Mouse (Mus musculus) heart, adult 8-10 months (tissue): ENCODE data around the gene Thap8. TPM values are rescaled to one million over a fixed set of nuclear protein-coding genes. Genes with fewer than 3 reads are reported as not detected.

ENCODE experiments used
- DNase-seq: peaks from one replicate; pipeline ENCODE4 v3.0.0; 2022; ENCODE audit warnings: low spot score
- total RNA-seq, 4 experiments: library from RNA; stranded (reverse); gene quantifications; 2 replicates each; pipeline ENCODE4 v1.2.4; 2022

Thap8 gene
- total RNA-seq, 4 experiments from 2014 or later = 0.44 TPM; not detected in 3

DNA sequence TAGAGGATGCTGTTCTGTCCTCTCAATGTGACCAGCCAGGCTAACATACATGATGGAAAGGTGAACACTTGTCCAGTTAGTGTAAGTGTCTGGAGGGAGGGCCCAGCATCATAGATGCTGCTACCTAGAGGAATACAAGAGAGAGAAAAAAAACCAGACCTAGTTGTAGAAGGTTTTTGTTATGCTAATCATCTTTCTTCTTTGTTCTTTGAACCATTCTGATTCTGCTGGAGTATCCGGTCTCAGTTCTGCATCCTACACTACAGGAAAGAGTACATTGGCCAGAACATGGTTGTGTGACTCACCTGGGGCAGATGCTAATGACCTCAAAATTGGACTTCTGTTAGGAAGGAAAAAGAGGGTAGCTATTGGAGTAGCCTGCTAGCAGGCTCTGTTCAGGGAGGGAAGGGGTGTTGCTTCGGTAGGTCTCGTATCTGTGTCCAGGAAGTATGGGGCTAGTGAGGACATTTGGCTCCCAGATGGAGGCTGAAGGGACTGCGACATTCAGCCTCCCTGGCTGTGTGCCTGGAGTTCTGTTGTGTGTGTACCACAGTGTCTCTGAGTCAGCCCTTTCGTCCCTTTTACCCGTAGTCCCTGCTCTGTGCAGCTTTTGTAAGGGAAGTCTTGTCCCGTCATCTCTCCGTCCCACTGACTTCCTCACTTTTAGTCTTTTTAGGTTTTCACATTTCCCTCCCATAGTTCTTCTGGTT, 7.0 kb downstream of the Thap8 start:
- DNase-seq = no peak

DNA sequence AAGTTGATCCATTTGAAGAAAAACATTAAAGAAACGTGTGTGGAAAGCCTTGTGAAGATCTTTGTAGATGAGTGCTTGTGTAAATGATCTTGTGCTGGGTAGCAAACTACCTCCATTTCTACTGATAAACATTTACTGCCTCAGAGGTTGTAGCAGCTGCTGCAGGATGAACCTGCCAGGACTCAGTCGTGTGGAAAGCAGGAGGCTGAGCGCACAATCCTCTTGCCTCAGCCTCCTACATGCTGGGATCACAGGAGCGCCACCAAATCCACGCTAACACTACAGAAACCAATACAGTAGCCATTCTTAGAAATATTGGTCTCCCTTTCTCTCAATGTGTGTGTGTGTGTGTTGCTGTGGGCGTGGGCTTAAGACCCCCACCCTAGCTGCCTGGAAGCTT, 8.2 kb downstream of the Thap8 start:
- no peak for DNase-seq

DNA sequence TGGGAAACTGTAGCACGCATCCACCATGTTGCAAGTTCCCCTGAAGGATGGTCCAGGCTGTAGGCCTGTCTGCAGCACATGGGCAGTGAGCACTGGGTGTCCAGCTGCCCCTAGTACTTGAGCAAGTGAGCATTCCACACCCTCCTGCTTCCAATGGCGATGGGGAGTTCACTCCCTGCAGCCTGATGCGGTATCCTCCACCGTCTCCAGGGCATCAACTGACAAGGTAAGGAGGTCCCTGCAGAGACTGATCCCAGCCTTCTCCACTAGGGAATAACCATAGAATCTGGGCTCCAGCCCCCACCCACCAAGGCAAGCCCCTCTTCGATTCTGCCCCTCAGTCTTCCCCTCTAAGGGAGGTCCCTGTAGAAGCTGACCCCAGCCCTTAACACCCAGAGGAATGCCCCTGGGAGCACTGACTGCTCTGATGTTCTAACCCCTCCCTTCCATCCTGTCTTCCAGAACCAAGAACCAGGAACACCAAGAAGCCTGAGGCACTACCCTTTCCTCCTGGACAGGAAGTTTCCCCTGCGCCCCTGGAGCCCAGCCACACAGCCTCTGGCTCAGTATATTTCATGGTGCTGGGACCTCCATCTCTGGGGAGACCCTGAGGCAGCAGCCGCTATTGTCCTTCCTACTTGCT, 9.3 kb downstream of the Thap8 start:
- DNase-seq = no peak

DNA sequence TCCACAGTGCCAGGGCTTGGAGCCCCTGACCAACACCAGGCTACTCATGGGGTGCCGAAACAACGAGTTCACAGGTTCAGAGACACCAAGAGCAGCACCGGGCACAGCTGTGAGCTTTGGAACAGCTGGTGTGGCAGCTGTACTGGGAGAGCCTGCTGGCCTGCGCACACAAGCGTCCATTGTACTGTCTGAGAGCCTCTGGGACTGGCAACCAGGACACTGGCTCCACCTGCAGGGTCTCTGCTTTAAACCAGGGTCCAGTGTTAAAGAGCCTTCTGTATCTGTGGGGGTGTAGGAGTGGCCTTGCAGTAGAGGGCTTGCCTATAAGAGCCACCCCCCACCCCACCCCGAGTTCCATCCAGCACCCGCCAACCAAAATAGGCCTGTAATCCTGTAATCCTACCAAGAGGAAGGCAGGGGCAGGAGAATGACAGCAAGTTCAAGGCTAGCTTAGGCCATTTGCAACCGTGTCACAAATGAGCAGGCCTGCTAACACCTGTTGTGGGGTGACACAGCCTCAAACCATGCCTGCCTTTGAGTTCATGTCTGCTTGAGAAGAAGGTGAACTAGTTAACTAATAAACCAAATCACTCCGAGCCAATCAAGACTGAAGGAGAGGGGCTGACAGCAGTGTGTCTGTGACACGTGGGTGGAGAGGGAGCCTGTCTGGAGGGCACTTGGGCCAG, 10.0 kb downstream of the Thap8 start:
- no peak for DNase-seq

DNA sequence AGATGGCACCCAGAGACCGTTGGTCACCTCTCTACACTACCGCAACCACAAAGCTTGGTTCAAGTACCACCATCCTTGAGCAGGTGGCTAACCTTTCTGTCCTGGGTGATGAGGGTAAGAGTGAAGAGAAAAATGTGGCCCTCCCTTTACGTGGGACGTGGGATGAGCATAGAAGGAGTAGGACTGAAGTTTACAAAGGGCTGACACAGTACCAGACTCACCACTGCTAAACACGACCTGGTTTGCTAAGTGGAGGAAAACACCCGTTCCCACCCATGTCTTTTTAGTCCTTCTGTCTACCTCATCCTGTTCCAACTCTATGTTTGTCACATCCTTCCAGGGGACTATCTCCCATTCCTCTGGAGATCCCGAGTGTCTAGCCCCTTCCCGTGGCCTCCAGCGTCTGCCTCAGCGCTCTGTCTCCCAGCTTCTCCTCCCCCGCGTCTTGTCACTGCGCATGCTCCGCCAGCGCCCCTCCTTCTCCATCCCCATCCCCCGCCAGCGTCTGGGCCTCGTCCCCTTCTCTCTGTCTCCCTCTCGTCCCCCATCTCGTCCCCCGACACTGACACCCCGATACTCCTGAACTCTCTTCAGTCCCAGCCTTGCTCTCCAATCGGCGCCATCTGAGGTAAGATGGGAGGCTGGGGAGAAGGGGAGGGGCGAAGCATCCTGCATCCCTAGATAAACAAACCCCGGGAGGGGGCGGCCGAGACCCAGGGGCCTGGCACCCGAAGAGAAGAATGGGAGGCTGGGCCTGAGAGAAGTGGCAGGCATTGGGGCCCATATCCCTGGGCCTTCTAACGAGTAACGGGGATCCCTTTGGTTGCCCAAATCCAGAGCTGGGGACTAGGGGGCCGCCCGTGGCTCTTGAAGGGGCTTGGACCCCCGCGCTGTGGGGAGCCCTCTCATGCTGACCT, 11.6 kb downstream of the Thap8 start, which contains the start of gene Clip3:
Gene Clip3, plus strand, starts transcription at position 514 of the 917 bp plus-strand sequence.
- peak; percentile 60 for DNase-seq

DNA sequence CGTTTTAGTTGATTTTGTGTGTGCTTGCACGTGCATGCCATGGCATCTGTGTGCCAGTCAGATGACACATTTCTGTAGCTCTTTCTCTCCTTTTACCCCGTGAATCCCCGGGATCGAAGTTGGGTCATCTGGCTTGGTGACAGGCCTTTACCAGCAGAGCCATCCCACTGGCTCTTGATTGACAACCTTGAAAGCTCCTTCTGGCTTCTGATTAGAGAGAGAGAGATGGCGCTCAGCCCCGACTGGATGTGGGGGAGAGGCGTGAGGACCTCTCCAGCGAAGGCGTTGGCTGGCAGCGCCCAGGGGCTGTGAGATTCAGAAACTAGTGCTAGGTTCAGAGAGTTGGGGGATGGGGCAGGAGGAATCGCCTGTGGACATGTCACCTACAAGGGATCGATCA, 13.9 kb downstream of the Thap8 start:
- DNase-seq = no peak

DNA sequence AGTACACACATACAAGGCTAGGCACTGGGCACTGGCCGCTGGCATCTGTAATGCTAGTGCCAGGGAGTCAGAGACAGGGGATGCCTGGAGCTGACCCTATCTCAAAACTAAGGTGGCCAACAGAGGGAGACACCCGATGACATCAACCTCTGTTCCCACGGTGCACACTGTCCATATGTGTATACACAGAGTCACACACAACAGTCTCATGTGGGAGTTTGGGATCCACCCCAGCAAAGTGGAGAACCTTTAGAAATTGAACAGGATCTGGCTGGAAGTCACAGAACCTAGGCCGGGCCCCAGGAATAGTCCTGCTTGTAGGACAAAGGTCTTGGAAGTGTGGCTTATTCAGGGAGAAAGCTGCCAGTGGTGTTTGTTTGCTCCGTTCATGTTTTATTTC, 14.4 kb downstream of the Thap8 start:
- DNase-seq = no peak

DNA sequence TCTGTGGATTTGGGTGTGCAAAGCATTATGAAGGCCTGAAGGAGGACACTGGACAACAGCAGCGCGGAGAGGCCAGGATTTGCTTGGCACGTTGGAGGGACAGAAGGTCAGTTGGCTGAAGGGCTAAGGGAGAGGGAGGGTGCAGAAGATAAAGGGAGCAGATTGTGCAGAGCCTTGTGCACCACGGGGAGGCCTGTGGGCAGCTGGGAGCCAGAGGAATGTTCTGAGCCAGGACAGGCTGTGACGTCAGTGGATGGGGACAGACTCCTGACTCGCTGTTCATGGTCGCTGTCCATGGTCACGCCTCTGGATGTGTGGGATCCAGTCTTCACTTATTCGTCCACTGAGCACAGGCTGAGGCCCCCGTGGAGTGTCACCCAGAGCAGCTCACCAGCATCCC, 15.2 kb downstream of the Thap8 start:
- peak; percentile 43 for DNase-seq

DNA sequence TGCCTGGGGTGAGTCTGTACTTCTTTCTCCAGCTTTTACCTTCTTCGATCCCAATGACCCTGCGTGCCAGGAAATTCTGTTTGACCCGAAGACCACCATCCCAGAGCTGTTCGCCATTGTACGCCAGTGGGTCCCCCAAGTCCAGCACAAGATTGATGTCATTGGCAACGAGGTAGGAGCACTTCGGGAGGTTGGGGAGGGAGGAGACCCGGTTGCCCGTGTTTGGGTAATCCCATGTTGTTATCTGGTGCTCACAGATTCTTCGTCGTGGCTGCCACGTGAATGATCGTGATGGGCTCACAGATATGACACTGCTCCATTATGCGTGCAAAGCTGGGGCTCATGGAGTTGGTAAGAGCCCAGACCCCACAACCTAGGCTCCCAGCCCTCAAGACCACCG, 16.9 kb downstream of the Thap8 start:
- no peak for DNase-seq

DNA sequence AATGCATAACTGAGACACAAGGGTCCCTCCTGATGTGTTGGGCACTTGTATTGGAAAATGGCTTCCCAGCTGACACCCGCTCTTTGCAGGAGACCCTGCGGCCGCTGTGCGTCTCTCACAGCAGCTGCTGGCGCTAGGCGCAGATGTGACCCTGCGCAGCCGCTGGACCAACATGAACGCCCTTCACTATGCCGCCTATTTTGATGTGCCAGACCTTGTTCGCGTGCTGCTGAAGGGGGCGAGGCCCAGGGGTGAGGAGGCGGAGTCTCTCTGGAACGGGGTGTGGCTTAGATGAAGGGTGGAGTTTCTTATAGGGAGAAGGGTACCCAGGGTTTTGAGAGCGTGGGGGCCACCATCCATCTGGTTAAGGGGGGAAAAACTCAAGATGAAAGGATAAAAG, 17.4 kb downstream of the Thap8 start:
- no peak for DNase-seq

DNA sequence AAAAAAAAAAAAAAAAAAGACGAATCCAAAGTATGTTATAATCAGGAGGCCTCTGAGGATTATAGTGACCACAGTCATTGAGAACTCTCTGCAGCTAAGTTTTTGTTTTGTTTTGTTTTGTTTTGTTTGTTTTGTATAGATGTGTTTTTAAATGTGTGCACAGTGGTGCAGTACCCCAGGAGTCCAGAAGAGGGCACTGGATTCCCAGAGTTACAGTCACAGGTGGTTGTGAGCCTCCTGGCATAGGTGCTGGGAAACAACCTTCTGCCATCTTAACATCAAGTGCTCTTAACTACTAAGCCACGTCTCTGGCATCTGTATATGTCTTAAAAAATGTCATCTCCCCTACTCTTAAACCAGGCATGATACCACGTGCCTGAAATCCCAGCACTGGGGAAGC, 21.0 kb downstream of the Thap8 start:
- no peak for DNase-seq

DNA sequence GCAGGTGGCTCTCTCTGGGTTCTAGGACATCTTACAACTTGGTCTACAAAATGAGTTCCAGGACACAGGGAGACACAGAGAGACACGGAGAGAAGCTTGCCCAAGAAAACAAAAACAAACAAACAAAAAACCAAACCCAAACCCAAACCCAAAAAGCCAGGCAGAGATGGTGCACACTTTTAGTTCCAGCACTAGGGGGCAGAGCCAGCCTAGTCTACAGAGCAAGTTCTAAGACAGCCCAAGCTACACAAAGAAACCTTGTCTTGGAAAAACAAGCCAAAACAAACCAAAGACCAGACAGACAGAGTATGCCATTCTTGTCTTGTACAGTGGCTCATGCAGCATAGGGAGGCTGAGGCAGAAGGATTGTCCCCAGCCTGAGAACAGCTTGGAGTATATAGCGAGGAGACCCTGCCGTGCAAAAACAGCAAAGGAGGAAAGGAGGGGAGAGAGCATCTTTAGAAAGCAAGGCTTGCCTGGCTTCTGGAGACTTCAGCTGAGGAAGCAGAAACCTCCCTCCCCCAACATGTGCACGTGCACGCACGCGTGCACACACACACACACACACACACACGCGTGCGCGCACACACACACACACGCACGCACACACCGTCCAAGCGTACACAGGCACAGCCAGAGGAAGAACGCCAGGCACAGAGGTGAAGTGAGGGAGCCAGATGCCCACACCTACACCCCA, 26.3 kb downstream of the Thap8 start:
- no peak for DNase-seq

DNA sequence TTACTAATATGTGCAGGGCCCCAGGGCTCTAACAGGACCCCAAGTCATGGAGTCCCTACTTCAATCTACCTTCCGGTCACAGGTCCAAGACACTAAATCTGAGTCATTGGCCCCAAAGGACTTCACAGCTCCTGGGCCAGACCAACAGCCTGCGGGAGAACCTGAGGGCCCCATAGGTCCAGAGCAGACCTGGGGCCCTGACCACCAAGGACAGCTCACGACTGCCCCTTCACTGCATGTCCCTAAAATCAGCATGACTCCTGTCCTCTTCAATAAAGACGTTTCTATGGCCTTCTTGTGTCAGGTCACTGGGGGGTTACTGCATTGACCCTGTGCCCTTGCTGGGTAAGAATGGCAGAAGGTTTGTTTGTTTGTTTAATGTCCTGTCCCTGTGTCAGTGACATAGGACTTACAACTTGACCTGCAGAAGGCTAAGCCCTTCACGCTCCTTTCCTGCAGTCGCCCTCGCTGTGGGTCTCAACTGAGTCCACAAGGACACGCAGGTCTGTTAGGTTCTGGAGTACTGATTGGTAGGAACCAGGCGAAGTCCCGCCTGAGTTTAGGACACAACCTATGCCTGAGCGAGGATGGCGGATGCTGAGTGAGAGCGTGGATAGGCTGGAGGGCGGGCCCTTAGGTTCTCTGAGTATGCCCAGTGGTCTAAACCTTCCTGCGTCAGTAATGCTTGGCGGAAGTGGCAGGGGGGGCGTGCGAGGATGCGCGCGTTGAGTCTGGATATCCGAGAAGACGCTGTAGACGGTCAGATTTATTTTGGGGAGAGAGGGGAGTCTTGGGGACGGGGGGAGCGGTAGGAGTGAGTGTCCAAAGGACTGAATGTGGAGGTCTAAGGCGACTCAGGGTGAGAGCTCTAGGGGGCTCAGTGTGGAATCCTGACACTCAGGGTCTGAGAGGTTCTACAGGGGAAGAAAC, 28.4 kb downstream of the Thap8 start, which contains the start of gene Alkbh6:
Gene Alkbh6, plus strand, starts transcription at position 642 of the 930 bp plus-strand sequence.
- peak; percentile 96 for DNase-seq

DNA sequence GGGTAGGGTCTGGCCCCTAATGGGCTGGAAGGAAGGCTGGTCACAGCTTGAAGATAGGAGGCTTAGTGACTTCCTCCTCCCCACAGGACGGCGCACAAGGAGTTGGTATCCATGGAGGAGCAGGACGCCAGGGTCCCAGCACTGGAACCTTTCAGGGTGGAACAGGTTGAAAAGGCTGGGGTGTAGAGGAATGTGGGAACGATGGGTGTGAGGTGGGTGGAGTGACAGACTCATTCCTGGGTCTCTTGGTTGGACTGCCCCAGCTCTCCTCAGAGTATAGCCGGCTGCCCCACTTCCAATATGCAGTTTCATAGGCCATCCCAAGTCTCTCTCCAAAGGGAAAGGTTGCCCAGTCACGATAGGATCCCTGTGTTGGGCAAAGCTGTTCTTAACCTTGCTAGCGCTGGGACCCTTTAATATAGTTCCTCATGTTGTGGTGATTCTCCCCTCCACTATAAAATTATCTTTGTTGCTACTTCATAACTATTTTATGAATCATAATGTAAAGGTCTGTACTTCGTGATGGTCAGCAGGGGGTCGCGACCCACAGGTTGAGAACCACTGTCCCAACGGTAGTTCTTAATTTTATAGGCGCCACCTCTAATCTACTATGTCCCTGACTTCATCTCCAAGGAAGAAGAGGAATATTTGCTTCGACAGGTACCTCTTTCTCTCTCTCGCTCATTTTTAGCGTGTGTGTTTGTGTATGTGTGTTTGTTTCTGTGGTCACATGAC, 29.7 kb downstream of the Thap8 start:
- no peak for DNase-seq

DNA sequence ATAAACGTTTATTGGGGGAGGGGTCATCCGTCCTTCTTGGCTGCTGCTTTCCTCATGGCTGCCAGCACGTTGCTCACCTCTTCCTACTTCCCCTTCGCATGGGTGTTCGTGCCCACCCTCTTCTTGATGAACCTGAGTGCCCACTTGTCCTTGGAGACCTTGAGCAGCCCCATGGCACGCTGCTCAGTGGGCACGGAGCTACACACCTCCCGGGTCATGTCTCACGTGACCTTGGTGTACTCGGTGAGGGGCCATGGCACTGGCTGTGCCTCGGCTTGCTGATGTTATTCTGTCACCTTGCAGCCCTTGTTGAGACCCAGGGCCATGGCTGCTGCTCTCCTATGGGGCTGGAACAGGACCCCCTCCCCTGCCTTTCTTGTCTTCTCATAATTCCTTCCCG, 30.2 kb downstream of the Thap8 start:
- DNase-seq = no peak

DNA sequence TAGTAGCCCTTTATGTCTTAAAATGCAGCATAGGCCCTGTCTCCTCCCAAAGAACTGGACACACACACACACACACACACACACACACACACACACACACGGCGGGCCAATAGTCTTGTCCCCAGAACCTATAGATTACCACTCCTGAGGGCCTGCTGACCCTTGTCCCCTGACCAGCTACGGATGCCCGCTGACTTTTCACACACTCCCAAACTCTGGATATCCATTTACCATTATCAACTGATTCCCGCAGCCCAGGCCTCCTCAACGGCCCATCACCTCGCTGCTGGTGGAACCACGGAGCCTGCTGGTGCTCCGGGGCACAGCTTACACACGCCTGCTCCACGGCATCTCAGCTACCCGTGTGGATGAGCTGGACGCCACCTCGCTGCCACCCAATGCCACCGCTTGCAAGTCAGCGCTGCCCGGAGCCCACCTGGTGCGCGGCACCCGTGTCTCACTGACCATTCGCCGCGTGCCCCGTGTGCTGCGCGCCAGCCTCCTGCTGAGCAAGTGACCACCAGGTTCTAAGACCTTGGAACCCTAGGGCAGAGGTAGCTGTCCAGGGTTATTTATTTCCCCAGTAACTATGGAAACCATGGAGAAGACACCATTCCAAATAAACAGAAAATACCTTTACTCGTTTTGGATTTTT, 33.9 kb downstream of the Thap8 start:
- no peak for DNase-seq

DNA sequence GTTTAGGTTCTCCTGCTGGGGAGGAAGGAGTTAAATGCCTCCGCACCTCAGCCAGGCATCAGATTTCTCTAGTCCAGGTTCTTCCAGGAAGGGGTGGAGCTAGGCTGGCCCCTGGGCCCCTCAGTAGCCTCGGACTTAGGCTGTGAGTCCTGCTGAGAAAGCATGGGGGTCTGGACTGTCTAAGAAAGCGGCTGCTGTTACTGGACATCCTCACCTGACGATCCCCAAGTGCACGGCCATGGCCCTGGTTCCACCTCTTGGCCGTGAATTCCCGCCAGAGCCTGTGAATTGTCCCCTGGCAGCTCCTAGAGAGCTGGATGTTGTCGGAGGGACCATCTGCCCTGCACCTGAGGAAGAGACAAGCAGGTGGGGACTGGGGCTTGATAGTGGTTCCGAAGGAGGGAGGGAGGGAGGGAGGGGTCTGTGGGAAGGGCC, 34.8 kb downstream of the Thap8 start, which contains the start of gene Syne4:
Gene Syne4, plus strand, starts transcription at position 87 of the 435 bp plus-strand sequence.
- no peak for DNase-seq
